In genomic region chr3:82793656-82794055, GRCm38 (mm10) we compare ENCODE assay signal across 21 mouse cellular contexts.
A peak's percentile ranks its signal among the peaks of the same experiment; 100 is the strongest.
DNase-seq lines count a peak whose midpoint lies in the region; ATAC-seq and TF ChIP-seq lines count a peak whose summit lies in the region.
"Had no signal": no experiment of that assay in that cellular context is flagged by ENCODE, and none has a peak within 500 bp of the region (broad histone marks: within the 10 kb centered on the region; RNA-seq: fewer than 3 reads in every experiment).

No protein-coding gene starts in this region.

- no peak for TF ChIP-seq CTCF in kidney, postnatal 0 days (IDR thresholded peaks at IDR 0.05; ENCODE audit: low read depth)
- no peak for TF ChIP-seq CTCF in C2C12 (IDR thresholded peaks at IDR 0.05; ENCODE audit: control insufficient read depth, insufficient read depth, insufficient read length)

- WGBS in kidney, postnatal 0 days: 58% methylated on average over 1 of the region's 1 CpGs
- WGBS in forebrain, embryonic 14.5 days: 86% methylated on average over 1 of the region's 1 CpGs

- ATAC-seq in kidney, postnatal 0 days (replicated peaks; ENCODE audit: low FRiP score, low read depth): no peak
- ATAC-seq in common myeloid progenitor, adult 5-6 weeks (replicated peaks; ENCODE audit: low read depth, poor library complexity, severe bottlenecking): peak; percentile 96
- peak; percentile 71; the same call in 1 of the 2 replicates for ATAC-seq in monocyte, adult 5-6 weeks (replicated peaks; ENCODE audit: insufficient number of reproducible peaks, low FRiP score, low TSS enrichment, poor library complexity, severe bottlenecking)
- ATAC-seq in forebrain, embryonic 14.5 days: no peak
- ATAC-seq: CD4-positive, CD25-positive, alpha-beta regulatory T cell, adult 4 months; hindbrain, postnatal 0 days had no signal

- no peak overlapping the region for H3ac ChIP-seq in C2C12 (ENCODE audit: control insufficient read depth, insufficient read length, low read depth)

- no peaks in the 10 kb centered on the region for H3K79me3 ChIP-seq in C2C12 (ENCODE audit: low read depth)

- no peaks in the 10 kb centered on the region for H3K27me3 ChIP-seq in kidney, postnatal 0 days (ENCODE audit: insufficient read depth, low read length)
- H3K27me3 ChIP-seq in C2C12 (ENCODE audit: control insufficient read depth, insufficient read depth, insufficient read length): no peaks in the 10 kb centered on the region
- no peaks in the 10 kb centered on the region for H3K27me3 ChIP-seq in forebrain, embryonic 14.5 days (replicated peaks; ENCODE audit: control insufficient read depth, insufficient read depth, low read length)
- H3K27me3 ChIP-seq: embryonic facial prominence, embryonic 15.5 days; heart, embryonic 12.5 days; limb, embryonic 12.5 days had no signal

- DNase-seq in kidney, postnatal 0 days (ENCODE audit: low spot score): peak; percentile 2
- DNase-seq in kidney, adult 9 months: no peak
- DNase-seq in forebrain, embryonic 14.5 days (ENCODE audit: low spot score): no peak
- no peak for DNase-seq in thymus, postnatal 36 days
- DNase-seq: adrenal gland, adult 8-10 months; cerebellum, adult 9-10 months; embryo, embryonic 11 days; gastrocnemius, postnatal 36 days; heart, postnatal 4 days; kidney, adult 11 months; kidney, postnatal 14 days; lung, adult 18-20 months had no signal

- H3K27ac ChIP-seq in kidney, postnatal 0 days: no peak overlapping the region
- H3K27ac ChIP-seq in forebrain, embryonic 14.5 days (ENCODE audit: low read depth, low read length): no peak overlapping the region
- H3K27ac ChIP-seq: embryonic facial prominence, embryonic 15.5 days; forebrain, embryonic 10.5 days; hindbrain, postnatal 0 days; limb, embryonic 12.5 days had no signal

- H3K9me3 ChIP-seq in kidney, postnatal 0 days (replicated peaks; ENCODE audit: low read length): no peaks in the 10 kb centered on the region
- no peaks in the 10 kb centered on the region for H3K9me3 ChIP-seq in forebrain, embryonic 14.5 days (replicated peaks; ENCODE audit: control insufficient read depth, low read length)
- H3K9me3 ChIP-seq: embryonic facial prominence, embryonic 15.5 days; forebrain, embryonic 10.5 days; heart, embryonic 12.5 days; limb, embryonic 12.5 days had no signal

- H3K4me3 ChIP-seq in kidney, postnatal 0 days (replicated peaks; ENCODE audit: low read depth, low read length): no peak overlapping the region
- H3K4me3 ChIP-seq in C2C12 (ENCODE audit: insufficient read depth, poor library complexity, severe bottlenecking): no peak overlapping the region
- no peak overlapping the region for H3K4me3 ChIP-seq in forebrain, embryonic 14.5 days (ENCODE audit: low read depth, low read length)
- H3K4me3 ChIP-seq: embryonic facial prominence, embryonic 15.5 days; forebrain, embryonic 10.5 days; heart, embryonic 12.5 days; limb, embryonic 12.5 days had no signal

- no peak overlapping the region for H3K9ac ChIP-seq in kidney, postnatal 0 days (ENCODE audit: low read depth, low read length)
- no peak overlapping the region for H3K9ac ChIP-seq in forebrain, embryonic 14.5 days (ENCODE audit: low read length)
- H3K9ac ChIP-seq: embryonic facial prominence, embryonic 15.5 days; heart, embryonic 12.5 days; limb, embryonic 12.5 days had no signal

- H3K4me1 ChIP-seq in kidney, postnatal 0 days (replicated peaks; ENCODE audit: insufficient read depth, low read length): no peaks in the 10 kb centered on the region
- no peaks in the 10 kb centered on the region for H3K4me1 ChIP-seq in forebrain, embryonic 14.5 days (ENCODE audit: control insufficient read depth, insufficient read depth, low read length)
- H3K4me1 ChIP-seq: embryonic facial prominence, embryonic 15.5 days; forebrain, embryonic 10.5 days; heart, embryonic 12.5 days; limb, embryonic 12.5 days had no signal

- H3K79me2 ChIP-seq in C2C12 (ENCODE audit: control insufficient read depth, insufficient read depth): no peaks in the 10 kb centered on the region

- no peak overlapping the region for H3K4me2 ChIP-seq in kidney, postnatal 0 days (ENCODE audit: low read length)
- H3K4me2 ChIP-seq in forebrain, embryonic 14.5 days (ENCODE audit: low read length): no peak overlapping the region
- H3K4me2 ChIP-seq: embryonic facial prominence, embryonic 15.5 days; heart, embryonic 12.5 days; limb, embryonic 12.5 days had no signal

- H3K36me3 ChIP-seq in kidney, postnatal 0 days (ENCODE audit: insufficient read depth, low read length): no peaks in the 10 kb centered on the region
- no peaks in the 10 kb centered on the region for H3K36me3 ChIP-seq in C2C12 (ENCODE audit: control insufficient read depth, insufficient read depth)
- no peaks in the 10 kb centered on the region for H3K36me3 ChIP-seq in forebrain, embryonic 14.5 days (ENCODE audit: control insufficient read depth, insufficient read depth, low read length)
- H3K36me3 ChIP-seq: embryonic facial prominence, embryonic 15.5 days; forebrain, embryonic 10.5 days; heart, embryonic 12.5 days; limb, embryonic 12.5 days had no signal

TF ChIP-seq in C2C12, 6 proteins besides CTCF, POLR2A, EP300 and RAD21:
- no peak for TF ChIP-seq USF1 (IDR thresholded peaks at IDR 0.05; ENCODE audit: low read depth)
- no peak for TF ChIP-seq CEBPB (IDR thresholded peaks at IDR 0.05; ENCODE audit: low read depth)
- TF ChIP-seq FOSL1 (IDR thresholded peaks at IDR 0.05; ENCODE audit: insufficient read depth, low read length, poor library complexity, severe bottlenecking): no peak
- peak; percentile 94 for TF ChIP-seq MYOD1 (IDR thresholded peaks at IDR 0.05; ENCODE audit: control insufficient read depth, insufficient read length, low read depth)
- TF ChIP-seq MYOG (IDR thresholded peaks at IDR 0.05; ENCODE audit: control insufficient read depth, extremely low read depth, insufficient read length): no peak
- TF ChIP-seq MAX (IDR thresholded peaks at IDR 0.05): no peak

Comparison
In these comparisons a context has a peak if more than half of its experiments do, and no peak if none do; other contexts are left out.
1. ATAC-seq: peak in common myeloid progenitor, adult 5-6 weeks (single experiment) and monocyte, adult 5-6 weeks (single experiment); none in kidney, postnatal 0 days (single experiment) and forebrain, embryonic 14.5 days (single experiment).